Mouse (Mus musculus) forebrain, embryonic 12.5 days (tissue): Measurements from ENCODE around the gene Lexm. TPM values are rescaled to one million over a fixed set of nuclear protein-coding genes. Genes with fewer than 3 reads are reported as not detected.

Source experiments
- ATAC-seq: fragments of 200-750 bp; cut with Nextera tagmentation; 2 replicates; pipeline ENCODE4 v1.8.0; 2017; ENCODE audit warnings: moderate TSS enrichment; ENCODE audit not compliant: low FRiP score
- H3K27ac ChIP-seq: fragments of 300-500 bp; sonication (generic); 2 replicates; pipeline ENCODE4 v1.5.1; 2016; ENCODE audit warnings: mild to moderate bottlenecking
- H3K27me3 ChIP-seq: fragments of 300-500 bp; sonication (generic); 2 replicates; pipeline ENCODE4 v1.6.1; 2016; ENCODE audit warnings: mild to moderate bottlenecking
- H3K36me3 ChIP-seq: fragments of 300-500 bp; sonication (generic); replicated peaks from 2 replicates; pipeline ENCODE4 v1.6.1; 2016; ENCODE audit warnings: mild to moderate bottlenecking
- H3K4me1 ChIP-seq: fragments of 300-500 bp; sonication (generic); 2 replicates; pipeline ENCODE4 v1.6.1; 2016
- H3K4me2 ChIP-seq: fragments of 300-500 bp; sonication (generic); 2 replicates; pipeline ENCODE4 v1.6.1; 2016; ENCODE audit warnings: mild to moderate bottlenecking, moderate library complexity
- H3K4me3 ChIP-seq: fragments of 300-500 bp; sonication (generic); replicated peaks from 2 replicates; pipeline ENCODE4 v1.5.1; 2016; ENCODE audit warnings: mild to moderate bottlenecking
- H3K9ac ChIP-seq: fragments of 300-500 bp; sonication (generic); 2 replicates; pipeline ENCODE4 v1.6.1; 2016; ENCODE audit warnings: mild to moderate bottlenecking
- H3K9me3 ChIP-seq: fragments of 300-500 bp; sonication (generic); 2 replicates; pipeline ENCODE4 v1.6.1; 2016
- WGBS: fragments of 180-500 bp; shearing (Covaris S2); methylation state at CpG from one replicate; pipeline ENCODE4 v1.1.7; 2016; 5-methylcytosine and 5-hydroxymethylcytosine counted together
- polyA plus RNA-seq: library from polyadenylated mRNA; unstranded; fragments of >200 nt; fragmentation: Nextera tagmentation; extraction: Ambion mirVana; gene quantifications from 2 replicates; pipeline ENCODE4 v1.2.1, GENCODE M21; 2016

The Lexm gene
- polyA plus RNA-seq, result 0.17 and 0.42 TPM in 2 replicates

GRCm38 (mm10) chr4:106617056-106617455 is at the start of gene Lexm:
TSS of gene Lexm (minus strand) at chr4:106617241.
- Histone ChIP-seq H3K27me3 (peaks cover 25% of the 10 kb centered on the region), H3K4me2 (peak within 1 kb of the TSS; percentile 51), H3K4me1 (peaks cover 8% of the 10 kb centered on the region), H3K4me3 (peak within 1 kb of the TSS; percentile 24), H3K9me3 (no peaks in the 10 kb centered on the region), H3K36me3 (no peaks in the 10 kb centered on the region), H3K9ac (no peak within 1 kb of the TSS), H3K27ac (no peak within 1 kb of the TSS)
- 2% methylated on average over 19 of the region's 19 CpGs for WGBS
- no peak for ATAC-seq

- WGBS, result 93% methylated on average over 2 of the region's 2 CpGs
- ATAC-seq, result no peak
- Histone ChIP-seq H3K9ac (no peak overlapping the region), H3K9me3 (no peaks in the 10 kb centered on the region), H3K4me3 (no peak overlapping the region), H3K27me3 (no peaks in the 10 kb centered on the region), H3K27ac (no peak overlapping the region), H3K36me3 (peaks cover 100% of the 10 kb centered on the region), H3K4me1 (no peaks in the 10 kb centered on the region), H3K4me2 (no peak overlapping the region)
Measured at GRCm38 (mm10) chr4:106666546-106666945, 49.5 kb upstream of the Lexm start.

DNA sequence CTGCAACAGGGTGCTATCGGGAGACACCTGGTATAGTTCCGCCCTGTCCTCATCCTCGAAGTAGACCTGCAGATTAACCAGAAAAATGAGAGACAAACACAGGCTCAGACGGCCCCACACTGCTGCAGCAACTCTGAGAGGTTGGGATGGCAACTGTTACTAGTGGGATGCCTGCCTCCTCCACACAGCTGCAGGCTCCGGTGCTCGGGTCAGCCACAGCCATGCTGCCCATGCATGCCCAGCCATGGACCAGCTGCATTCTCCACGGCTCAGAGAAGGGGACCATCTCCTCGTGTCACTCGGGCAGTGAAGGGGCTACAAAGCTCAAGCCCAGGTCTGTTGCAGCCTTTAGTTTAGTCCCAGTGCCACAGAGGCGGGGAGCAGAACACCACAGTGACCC is 48.6 kb upstream of the Lexm start:
- H3K36me3 ChIP-seq, result peaks cover 100% of the 10 kb centered on the region
- H3K9ac ChIP-seq, result no peak overlapping the region
- no peaks in the 10 kb centered on the region for H3K9me3 ChIP-seq
- 92% methylated on average over 10 of the region's 10 CpGs for WGBS
- H3K4me2 ChIP-seq, result no peak overlapping the region
- no peaks in the 10 kb centered on the region for H3K4me1 ChIP-seq
- no peak overlapping the region for H3K27ac ChIP-seq
- no peaks in the 10 kb centered on the region for H3K27me3 ChIP-seq
- no peak overlapping the region for H3K4me3 ChIP-seq
- ATAC-seq, result no peak

GRCm38 (mm10) chr4:106665269-106665668 is 48.2 kb upstream of the Lexm start:
- Histone ChIP-seq H3K4me3 (no peak overlapping the region), H3K27ac (no peak overlapping the region), H3K36me3 (peaks cover 99% of the 10 kb centered on the region), H3K9me3 (no peaks in the 10 kb centered on the region), H3K27me3 (no peaks in the 10 kb centered on the region), H3K4me2 (no peak overlapping the region), H3K9ac (no peak overlapping the region), H3K4me1 (no peaks in the 10 kb centered on the region)
- no peak for ATAC-seq
- 98% methylated on average over 2 of the region's 2 CpGs for WGBS

DNA sequence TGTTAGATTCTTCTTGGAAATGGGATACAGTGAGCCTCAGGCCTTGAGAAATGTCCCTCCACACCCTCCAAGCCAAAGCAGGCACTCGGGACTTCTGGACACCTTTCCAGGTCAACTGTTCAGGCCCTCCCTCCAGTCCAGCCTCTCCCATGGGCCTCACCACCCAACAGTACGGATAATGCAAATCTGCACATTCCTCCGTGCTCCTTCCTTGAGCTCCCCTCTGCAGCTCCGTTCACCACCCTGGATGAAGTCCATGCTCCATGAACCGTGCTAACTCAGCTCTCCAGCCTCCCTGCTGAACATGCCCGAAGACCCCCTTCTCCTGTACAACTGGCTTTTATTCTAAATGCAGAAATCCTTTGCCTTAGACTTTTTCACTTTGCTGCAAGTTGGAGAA is 47.7 kb upstream of the Lexm start:
- Histone ChIP-seq H3K36me3 (peaks cover 99% of the 10 kb centered on the region), H3K4me1 (no peaks in the 10 kb centered on the region), H3K4me2 (no peak overlapping the region), H3K9me3 (no peaks in the 10 kb centered on the region), H3K9ac (no peak overlapping the region), H3K27me3 (no peaks in the 10 kb centered on the region), H3K27ac (no peak overlapping the region), H3K4me3 (no peak overlapping the region)
- ATAC-seq, result no peak
- WGBS, result 90% methylated on average over 6 of the region's 6 CpGs

- Histone ChIP-seq H3K36me3 (peaks cover 99% of the 10 kb centered on the region), H3K27ac (no peak overlapping the region), H3K4me3 (no peak overlapping the region), H3K9me3 (no peaks in the 10 kb centered on the region), H3K9ac (no peak overlapping the region), H3K4me1 (no peaks in the 10 kb centered on the region), H3K27me3 (no peaks in the 10 kb centered on the region), H3K4me2 (no peak overlapping the region)
- whole genome bisulfite sequencing, result 89% methylated on average over 5 of the region's 5 CpGs
- ATAC-seq, result no peak
Measured at GRCm38 (mm10) chr4:106663956-106664470, 47.0 kb upstream of the Lexm start.

DNA sequence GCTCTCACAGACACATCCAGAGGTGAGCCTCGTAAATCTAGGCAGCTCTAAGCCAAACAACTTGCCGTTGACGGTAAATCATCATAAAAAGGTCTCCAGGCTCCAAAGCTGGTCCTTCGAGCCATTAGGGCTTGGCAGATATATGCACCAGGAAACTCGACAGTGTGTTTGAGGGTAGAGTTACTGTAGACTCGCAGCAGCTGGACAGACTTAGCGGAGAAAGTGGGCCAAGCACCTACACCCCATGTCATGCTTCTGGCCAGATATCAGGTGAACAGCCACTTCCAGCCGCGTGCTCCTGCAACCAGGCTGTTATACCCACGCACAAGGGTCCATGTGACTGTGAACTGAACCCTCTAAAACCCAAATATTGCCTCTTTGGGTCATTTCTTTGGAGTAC is 38.6 kb upstream of the Lexm start:
- H3K4me3 ChIP-seq, result no peak overlapping the region
- peaks cover 9% of the 10 kb centered on the region for H3K4me1 ChIP-seq
- H3K4me2 ChIP-seq, result no peak overlapping the region
- H3K27me3 ChIP-seq, result no peaks in the 10 kb centered on the region
- 92% methylated on average over 10 of the region's 10 CpGs for WGBS
- H3K9ac ChIP-seq, result no peak overlapping the region
- H3K27ac ChIP-seq, result no peak overlapping the region
- no peaks in the 10 kb centered on the region for H3K9me3 ChIP-seq
- peaks cover 53% of the 10 kb centered on the region for H3K36me3 ChIP-seq
- no peak for ATAC-seq

DNA sequence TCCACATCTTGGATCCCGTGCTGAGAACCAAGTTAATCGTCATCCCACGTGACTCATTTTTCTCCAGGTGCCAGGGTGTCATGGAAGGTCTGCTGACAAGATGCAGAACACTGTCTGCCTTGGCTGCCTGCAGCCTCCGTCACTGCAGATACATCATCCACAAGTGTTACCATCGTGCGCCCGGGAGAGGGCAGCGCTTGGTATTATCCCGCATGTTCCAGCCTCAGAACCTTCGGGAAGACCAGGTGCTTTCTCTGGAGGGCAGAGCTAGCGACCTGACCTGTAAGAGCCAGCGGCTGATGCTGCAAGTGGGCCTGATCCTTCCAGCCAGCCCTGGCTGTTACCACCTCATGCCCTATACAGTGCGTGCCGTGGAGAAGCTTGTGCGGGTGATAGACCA is 36.0 kb upstream of the Lexm start:
- peaks cover 34% of the 10 kb centered on the region for H3K36me3 ChIP-seq
- H3K4me2 ChIP-seq, result no peak overlapping the region
- no peak for ATAC-seq
- peaks cover 9% of the 10 kb centered on the region for H3K4me1 ChIP-seq
- H3K27me3 ChIP-seq, result peaks cover 16% of the 10 kb centered on the region; the same call in 1 of the 2 replicates
- H3K27ac ChIP-seq, result no peak overlapping the region
- 97% methylated on average over 15 of the region's 15 CpGs for WGBS
- no peak overlapping the region for H3K4me3 ChIP-seq
- no peaks in the 10 kb centered on the region for H3K9me3 ChIP-seq
- no peak overlapping the region for H3K9ac ChIP-seq

DNA sequence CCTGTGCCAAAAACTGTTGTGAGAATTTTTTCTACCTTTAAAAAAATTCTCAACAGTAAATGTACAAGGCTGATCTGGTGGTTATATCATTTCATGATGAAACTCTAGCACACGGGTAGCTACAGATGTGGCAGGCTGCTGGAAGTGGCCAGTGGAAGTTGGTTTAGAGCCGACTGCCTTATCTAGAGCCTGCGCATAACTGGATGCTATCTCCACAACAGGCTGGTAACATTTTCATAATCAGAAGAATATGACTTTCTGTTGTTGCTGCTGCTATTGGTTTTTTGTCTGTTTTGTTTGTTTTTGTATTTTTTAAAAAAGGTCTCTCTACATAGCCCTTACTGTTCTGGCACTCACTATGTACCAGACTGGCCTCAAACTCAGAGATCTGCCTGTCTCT is 35.5 kb upstream of the Lexm start:
- Histone ChIP-seq H3K36me3 (peaks cover 30% of the 10 kb centered on the region), H3K27ac (no peak overlapping the region), H3K4me2 (no peak overlapping the region), H3K4me3 (no peak overlapping the region), H3K4me1 (peaks cover 9% of the 10 kb centered on the region), H3K27me3 (peaks cover 21% of the 10 kb centered on the region; the same call in 1 of the 2 replicates), H3K9ac (no peak overlapping the region), H3K9me3 (no peaks in the 10 kb centered on the region)
- WGBS, result 98% methylated on average over 3 of the region's 3 CpGs
- ATAC-seq, result no peak

- peak; percentile 98 for ATAC-seq
- H3K27ac ChIP-seq, result peak within 1 kb of the TSS; percentile 66
Measured at GRCm38 (mm10) chr4:106650833-106651527, 33.9 kb upstream of the Lexm start, which contains the start of gene Pars2. TSS of gene Pars2 (plus strand) at chr4:106651069.

DNA sequence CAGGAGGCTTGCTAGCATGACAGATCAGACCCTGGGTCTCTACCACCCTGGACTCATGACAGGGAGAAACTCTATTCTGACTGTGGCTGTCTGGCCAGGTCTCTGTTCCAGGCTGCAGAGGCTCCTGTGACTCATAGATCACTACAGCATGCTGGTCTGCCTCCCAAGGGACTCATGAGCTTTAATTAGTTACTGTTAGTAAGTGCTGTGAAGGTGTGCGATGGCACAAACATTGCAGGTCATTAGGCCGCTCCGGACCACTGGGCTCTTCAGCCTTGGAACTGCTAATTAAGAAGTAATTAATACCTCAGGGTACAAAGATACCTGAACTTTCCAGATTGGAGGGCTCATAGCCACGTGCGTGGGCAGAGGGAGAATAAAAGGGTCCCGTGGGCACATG is 30.1 kb upstream of the Lexm start:
- Histone ChIP-seq H3K9me3 (no peaks in the 10 kb centered on the region), H3K36me3 (no peaks in the 10 kb centered on the region), H3K27me3 (peaks cover 49% of the 10 kb centered on the region), H3K4me1 (peaks cover 14% of the 10 kb centered on the region), H3K4me2 (no peak overlapping the region), H3K27ac (no peak overlapping the region), H3K9ac (no peak overlapping the region), H3K4me3 (no peak overlapping the region)
- 83% methylated on average over 6 of the region's 6 CpGs for WGBS
- no peak for ATAC-seq

More at GRCm38 (mm10) chr4:106650833-106651527, 33.9 kb upstream of the Lexm start, which contains the start of gene Pars2:
- Histone ChIP-seq H3K36me3 (peaks cover 27% of the 10 kb centered on the region), H3K9me3 (no peaks in the 10 kb centered on the region), H3K4me2 (peak within 1 kb of the TSS; percentile 69), H3K4me3 (peak within 1 kb of the TSS; percentile 59), H3K9ac (peak within 1 kb of the TSS; percentile 75), H3K4me1 (peaks cover 9% of the 10 kb centered on the region), H3K27me3 (peaks cover 34% of the 10 kb centered on the region)
- 3% methylated on average over 40 of the region's 40 CpGs for WGBS

DNA sequence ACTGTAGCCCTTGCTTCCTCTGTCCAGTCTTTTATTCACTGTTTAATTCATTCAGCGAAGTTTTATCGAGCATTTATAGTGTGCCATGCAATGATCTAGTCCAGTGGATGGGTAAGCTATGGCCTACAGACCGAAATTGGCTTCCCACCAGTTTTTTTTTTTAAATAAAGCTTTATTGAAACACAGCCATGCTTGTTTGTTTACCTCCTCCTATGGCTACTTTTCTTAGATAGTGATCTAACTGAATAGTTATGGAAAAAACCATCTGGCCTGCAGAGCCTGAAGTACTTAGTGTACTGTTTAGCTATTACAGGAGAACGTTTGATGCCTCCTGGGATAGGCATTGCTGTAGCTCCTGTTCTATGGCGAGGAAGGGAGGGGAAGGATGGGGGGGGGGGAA is 28.8 kb upstream of the Lexm start:
- Histone ChIP-seq H3K9ac (no peak overlapping the region), H3K36me3 (no peaks in the 10 kb centered on the region), H3K9me3 (no peaks in the 10 kb centered on the region), H3K4me2 (no peak overlapping the region), H3K4me1 (peaks cover 5% of the 10 kb centered on the region; the same call in 1 of the 2 replicates), H3K27ac (no peak overlapping the region), H3K27me3 (peaks cover 49% of the 10 kb centered on the region), H3K4me3 (no peak overlapping the region)
- WGBS, result 78% methylated on average over 5 of the region's 5 CpGs
- no peak for ATAC-seq

DNA sequence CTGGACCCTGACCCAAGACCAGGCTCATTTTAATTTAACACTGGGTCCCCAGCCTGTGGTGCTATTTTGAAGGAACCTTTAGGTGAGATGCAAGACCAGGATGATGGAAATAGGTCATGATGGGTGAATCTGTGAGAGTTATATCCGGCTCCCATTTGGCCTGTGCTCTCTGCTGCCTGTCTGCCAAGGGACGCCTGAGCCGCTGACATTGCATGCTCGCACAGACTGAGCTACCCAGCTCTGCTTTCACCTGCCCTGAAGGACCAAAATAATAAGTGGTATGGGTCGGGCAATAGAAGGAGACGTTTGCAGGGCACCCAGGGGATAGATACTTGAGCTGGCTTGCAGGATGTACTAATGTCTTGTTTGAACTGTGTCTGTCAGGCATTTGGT is 27.2 kb upstream of the Lexm start:
- WGBS, result 82% methylated on average over 6 of the region's 6 CpGs
- H3K4me3 ChIP-seq, result no peak overlapping the region

More for the DNA sequence above, 27.2 kb upstream of the Lexm start:
- Histone ChIP-seq H3K4me2 (no peak overlapping the region), H3K36me3 (no peaks in the 10 kb centered on the region), H3K27me3 (peaks cover 43% of the 10 kb centered on the region), H3K4me1 (peaks cover 5% of the 10 kb centered on the region; the same call in 1 of the 2 replicates), H3K9me3 (no peaks in the 10 kb centered on the region; the same call in 1 of the 2 replicates), H3K27ac (no peak overlapping the region), H3K9ac (no peak overlapping the region)
- ATAC-seq, result no peak
